Mouse (Mus musculus): ENCODE data around the gene Sipa1l1.

DNA sequence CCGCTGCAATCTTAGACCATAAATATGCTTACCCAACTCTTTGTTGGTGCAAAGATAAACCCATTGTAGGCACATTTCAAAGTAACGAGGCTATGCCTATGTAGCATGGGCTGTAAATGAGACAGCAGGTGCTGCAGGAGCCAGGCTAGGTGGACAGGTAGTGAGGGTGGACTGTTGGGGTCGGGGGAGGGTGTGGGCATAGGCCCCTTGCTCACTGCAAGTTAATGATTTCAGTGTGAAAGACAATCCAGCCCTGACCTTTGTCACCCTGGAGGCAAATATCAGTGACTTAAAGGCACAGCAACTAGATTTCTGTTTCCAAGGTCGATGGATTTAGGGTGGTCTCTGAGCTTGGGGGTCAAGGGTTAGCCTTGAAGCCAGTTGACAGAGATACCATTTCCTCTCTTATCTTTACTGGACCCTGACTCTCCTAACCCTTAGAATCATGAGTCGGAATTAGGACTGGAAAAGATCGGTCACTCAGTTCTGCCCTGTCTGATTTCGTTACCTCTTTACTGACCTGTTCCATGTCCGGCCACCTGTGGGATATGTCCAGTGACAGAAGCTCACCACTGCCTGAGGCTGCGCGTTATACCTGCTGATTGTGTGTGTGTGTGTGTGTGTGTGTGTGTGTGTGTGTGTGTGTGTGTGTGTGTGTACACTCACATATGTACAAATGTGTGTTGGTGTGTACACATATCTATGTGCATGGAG is 286.7 kb downstream of the Sipa1l1 start:
- TF ChIP-seq CTCF (IDR thresholded peaks at IDR 0.05; ENCODE audit: borderline replicate concordance, insufficient read depth, low read depth, low read length) (no peak), POLR2A (IDR thresholded peaks at IDR 0.05; ENCODE audit: borderline replicate concordance, insufficient read depth, low read length) (no peak)

Measured in cerebellum, adult 2 months (tissue).